Mouse (Mus musculus) heart, postnatal 0 days (tissue): ENCODE results near the gene Rbfox3.

ENCODE experiments used
- CTCF ChIP-seq: IDR thresholded peaks from 2 replicates; pipeline ENCODE4 v1.5.1; 2016; ENCODE audit warnings: antibody characterized with exemption, control low read depth, low read depth
- EP300 ChIP-seq: IDR thresholded peaks from 2 replicates; pipeline ENCODE4 v1.6.1; 2016; ENCODE audit warnings: antibody characterized with exemption, low read depth

- no peak for TF ChIP-seq CTCF
- TF ChIP-seq EP300: no peak
These were observed 390.5 kb downstream of the Rbfox3 start for GRCm38 (mm10) chr11:118520932-118521331.
